Mouse (Mus musculus): ENCODE measurements around the gene Dlx4.

Gene Dlx4

DNA sequence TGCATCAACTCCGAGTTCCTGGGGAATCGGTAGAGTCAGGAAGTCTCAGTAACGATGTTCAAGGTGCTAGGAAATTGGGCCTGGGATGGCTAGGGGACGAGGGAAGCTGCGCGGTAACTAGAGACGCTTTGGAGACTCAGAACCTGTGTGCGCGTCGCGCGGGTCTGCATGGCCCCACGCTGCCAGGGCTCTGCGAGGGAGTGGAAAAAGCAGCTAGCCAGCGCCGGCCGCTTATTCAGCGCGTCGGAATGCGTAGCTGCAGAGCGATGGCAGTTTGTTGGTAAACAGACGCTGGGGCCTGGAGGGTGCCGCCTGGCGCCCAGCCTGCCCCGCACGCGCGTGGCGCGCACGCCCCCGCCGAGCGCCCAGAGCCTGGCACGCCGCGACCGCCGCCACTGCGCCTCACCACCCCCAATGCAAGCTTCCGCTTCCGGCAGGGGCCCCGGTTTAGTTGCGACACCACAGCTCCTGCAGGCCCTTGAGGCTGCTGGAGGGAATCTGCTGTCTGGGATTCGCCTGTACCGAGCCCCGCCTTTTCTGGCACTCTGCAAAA is at the start of gene Dlx4:
Gene Dlx4, minus strand, starts transcription at position 413 of the 553 bp plus-strand sequence.
- peak; percentile 69 for DNase-seq (ENCODE audit: low read depth)

DNA sequence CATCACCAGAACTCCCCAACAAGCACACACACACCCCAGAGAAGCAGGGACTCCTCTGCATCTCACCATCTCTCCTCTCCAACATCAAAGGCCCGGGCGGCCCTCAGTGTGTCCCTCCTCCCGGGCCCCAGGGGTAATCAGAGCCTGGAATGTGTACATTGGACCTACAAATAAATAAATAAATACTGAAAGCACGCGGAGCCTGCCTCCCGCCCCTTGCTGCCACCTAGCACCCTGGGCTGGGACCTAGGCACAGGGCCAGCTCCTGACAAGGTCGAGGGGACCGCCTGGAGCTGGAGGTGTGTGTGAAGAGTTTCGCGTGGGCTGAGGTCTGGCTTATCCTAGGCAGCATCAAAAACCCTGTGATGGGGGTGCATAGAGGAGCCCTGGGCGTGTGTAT is 43.8 kb upstream of the Dlx4 start:
- DNase-seq (ENCODE audit: low read depth), result no peak

GRCm38 (mm10) chr11:95186826-95187225 is 40.8 kb upstream of the Dlx4 start:
- peak; percentile 10 for DNase-seq (ENCODE audit: low read depth)

DNA sequence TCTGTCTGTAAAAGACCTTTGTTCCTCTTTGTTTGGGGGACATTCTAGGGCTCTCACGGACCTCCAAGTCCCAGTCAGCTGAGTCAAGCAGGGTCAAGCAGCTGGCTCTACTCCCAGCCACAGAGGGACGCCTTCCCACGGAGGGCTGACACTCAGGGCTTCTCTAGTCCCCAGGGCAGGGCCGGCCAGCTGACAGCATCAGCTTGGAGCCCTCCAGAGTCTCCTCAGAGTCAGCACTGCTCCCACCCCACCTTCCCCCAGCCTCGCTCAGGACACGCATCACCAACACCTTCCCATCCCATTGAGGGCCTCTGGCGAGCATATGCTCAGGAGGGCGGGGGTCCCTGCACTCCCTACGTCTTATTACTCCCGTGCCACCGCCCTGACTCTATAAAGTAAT is 39.6 kb upstream of the Dlx4 start:
- DNase-seq (ENCODE audit: low read depth), result no peak

- DNase-seq (ENCODE audit: low read depth), result no peak
Observed at GRCm38 (mm10) chr11:95184561-95184960, 38.5 kb upstream of the Dlx4 start.

DNA sequence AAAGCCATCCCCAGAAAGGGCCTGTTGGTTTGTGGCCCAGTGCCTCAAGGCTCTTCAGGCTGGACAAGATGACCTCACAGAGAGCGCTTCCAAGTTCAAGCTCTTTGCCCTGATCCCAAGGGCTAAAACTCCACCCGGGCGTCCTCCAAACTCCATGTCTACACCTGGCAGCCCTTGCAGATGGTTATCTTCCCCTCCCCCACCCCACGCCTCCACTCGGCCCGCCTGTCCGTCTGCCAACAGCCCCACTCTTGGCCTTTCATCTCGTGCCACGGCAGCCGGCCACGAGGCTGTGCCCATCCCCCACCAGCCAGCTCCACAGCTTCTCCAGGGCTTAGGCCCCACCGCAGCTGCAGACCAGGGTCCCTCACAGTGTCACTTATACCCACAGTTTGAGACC is 33.2 kb upstream of the Dlx4 start:
- DNase-seq (ENCODE audit: low read depth), result no peak

- DNase-seq (ENCODE audit: low read depth), result no peak
Observed at GRCm38 (mm10) chr11:95165857-95166256, 19.8 kb upstream of the Dlx4 start.

DNA sequence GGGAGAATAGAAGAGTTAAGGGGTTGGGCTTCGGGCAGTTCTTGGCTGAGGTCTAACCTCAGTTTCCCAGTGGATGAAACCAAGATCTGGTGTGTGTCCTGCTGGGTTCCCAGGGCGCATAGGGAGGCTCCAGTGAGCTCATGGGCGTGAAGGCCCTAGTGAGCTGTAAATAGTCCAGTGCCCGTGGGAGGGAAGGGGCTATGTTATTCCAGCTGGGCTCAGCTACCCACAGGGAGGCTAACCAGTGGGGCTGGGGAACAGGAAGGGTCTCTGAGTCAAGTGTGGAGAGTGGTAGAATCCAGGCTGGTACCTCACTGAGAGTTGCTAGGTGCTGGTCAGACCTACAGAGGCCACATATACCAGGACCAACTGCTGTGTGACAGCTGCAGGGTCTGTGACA is 15.6 kb upstream of the Dlx4 start:
- DNase-seq (ENCODE audit: low read depth), result no peak

- DNase-seq (ENCODE audit: low read depth), result peak; percentile 42
Observed at GRCm38 (mm10) chr11:95160693-95161092, 14.6 kb upstream of the Dlx4 start.

DNA sequence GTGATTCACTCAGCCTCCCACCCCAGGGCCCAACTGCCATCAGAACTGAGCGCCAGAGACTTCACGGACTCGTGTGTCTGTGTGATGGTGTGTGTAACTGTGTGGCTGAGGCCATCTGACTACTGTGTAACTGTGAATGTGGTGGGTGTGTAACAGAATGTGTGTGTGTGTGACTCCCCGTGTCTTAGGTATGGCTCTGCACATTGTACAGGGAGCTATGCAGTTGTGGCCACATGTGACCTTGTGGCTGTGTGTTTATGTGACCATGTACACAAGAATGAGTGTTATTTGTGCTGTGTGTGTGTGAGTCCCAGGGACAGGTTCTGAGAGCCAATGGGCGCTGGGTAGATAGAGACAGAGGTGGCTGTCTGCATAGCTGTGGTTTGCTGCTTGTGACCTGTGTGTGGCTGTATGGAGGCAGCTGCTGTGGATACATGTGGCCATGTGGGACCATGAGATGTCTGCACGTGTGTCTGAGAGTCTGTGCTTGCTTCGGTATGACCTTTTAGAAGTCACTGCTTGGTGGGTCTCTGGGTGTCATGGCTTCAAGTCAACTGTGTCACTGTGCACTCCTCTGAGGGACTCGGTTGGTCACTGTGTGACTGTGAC is 13.8 kb upstream of the Dlx4 start:
- DNase-seq (ENCODE audit: low read depth), result no peak

DNA sequence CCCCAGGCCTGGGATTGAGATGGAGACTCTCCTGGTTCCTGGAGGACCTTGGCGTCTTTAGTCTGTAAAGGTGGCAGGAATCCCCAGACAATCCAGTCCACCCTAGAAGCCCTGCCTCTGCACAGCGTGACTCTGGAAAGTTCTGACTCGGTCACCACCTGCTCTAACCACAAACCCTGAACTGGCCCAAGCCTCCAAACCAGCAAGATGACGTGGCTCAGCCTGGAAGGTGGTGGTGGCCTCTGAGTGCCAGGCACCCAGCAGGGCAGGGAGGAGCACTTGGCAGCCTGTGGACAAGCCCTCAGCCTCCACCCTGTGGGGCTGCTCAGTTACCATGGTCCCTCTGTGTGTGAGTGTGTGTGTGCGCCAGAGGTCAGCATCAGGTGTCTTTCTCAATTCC is 11.8 kb upstream of the Dlx4 start:
- DNase-seq (ENCODE audit: low read depth), result peak; percentile 31

DNA sequence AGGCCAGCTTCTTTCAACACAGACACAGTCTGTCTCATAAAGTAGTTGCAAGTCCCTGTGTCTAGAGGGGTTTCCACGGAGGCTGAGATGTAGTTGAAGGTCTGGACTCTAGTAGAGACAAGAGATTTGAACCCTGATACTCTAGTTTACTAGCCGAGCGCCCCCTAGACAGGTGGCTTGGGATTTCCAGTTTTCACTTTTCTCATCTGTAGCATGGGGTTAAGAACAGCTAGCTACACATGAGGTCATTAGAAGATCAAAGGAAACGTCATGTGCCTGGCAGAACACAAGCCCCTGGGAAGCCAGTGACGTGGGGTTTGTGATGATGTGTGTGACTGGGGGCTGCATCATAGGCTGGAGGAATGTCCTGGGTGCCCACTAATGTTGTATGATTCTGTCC is 11.3 kb upstream of the Dlx4 start:
- no peak for DNase-seq (ENCODE audit: low read depth)

DNA sequence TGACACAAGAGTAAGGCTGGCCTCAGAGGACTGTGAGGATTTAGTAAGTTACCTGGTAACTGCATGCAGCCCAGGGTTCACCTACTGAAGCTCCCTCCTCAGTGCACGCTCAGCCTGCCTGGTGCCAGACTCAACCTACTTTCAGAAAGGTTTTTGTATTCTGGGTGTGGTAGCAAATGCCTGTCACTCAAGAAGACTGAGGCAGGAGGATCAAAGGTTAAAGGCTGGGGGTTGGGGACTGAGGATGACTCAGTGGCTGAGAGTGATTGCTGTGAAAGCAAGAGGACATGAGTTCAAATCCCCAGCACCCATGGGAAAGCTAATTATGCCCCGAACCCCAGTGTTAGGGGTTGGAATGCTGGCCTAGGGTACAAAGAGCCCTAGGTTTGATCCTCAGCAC is 9.4 kb upstream of the Dlx4 start:
- DNase-seq (ENCODE audit: low read depth), result no peak

GRCm38 (mm10) chr11:95153681-95154080 is 7.6 kb upstream of the Dlx4 start:
- DNase-seq (ENCODE audit: low read depth), result peak; percentile 67

DNA sequence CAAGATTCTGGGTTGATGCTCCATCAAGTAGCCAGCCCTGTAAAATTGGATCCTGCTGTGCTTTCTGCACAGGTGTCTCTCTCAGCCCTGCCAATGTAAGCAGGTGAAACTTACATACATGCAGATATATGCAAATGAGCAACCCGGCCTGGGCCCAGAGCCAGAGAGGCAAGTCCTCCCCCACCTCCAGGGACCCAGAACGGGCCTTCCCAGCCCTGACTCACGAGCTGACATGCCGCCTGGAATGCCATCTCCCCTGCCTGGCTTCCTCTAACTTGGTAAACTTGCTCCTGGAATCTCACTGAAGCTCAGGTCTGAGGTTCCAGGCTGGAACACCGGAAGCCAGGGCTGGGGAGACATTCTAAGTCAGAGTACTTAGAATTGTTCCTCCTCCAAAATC is 7.1 kb upstream of the Dlx4 start:
- DNase-seq (ENCODE audit: low read depth), result peak; percentile 58

DNA sequence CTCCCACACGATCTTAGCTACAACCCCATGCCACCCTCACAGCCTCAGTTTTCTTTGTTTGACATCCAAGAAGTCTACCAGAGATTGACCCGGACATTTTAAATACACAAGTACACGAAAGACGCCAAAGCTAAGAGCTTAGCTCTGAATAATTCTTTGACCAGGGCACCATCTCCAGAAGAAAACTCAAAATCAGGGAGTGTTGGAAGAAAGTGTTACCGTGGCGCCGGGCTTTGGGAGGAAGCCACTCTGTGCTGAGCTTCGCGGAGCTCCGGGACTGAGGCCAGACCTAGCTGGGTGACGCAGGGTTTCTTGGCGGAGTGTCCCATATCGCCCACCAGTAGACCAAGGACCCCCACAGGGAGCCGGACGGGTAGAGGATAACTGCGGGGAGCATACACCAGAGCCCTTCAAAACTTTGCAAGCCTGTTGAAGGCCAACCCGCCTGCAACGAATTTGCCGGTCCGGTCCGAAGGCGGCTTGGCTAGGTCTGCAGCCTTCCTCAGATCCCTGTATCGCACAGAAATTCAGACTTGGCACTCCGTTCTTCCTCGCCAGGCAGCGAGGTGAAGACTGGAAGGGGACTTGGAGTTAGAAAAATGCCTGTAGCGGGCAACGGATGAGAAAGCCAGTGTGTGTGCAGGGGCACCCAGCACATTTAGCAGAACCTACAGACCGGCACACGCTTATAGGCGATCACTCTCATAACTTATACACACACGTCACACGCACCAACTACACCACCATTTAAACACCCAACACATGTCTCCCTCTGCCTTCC is 4.4 kb upstream of the Dlx4 start:
- no peak for DNase-seq (ENCODE audit: low read depth)

DNA sequence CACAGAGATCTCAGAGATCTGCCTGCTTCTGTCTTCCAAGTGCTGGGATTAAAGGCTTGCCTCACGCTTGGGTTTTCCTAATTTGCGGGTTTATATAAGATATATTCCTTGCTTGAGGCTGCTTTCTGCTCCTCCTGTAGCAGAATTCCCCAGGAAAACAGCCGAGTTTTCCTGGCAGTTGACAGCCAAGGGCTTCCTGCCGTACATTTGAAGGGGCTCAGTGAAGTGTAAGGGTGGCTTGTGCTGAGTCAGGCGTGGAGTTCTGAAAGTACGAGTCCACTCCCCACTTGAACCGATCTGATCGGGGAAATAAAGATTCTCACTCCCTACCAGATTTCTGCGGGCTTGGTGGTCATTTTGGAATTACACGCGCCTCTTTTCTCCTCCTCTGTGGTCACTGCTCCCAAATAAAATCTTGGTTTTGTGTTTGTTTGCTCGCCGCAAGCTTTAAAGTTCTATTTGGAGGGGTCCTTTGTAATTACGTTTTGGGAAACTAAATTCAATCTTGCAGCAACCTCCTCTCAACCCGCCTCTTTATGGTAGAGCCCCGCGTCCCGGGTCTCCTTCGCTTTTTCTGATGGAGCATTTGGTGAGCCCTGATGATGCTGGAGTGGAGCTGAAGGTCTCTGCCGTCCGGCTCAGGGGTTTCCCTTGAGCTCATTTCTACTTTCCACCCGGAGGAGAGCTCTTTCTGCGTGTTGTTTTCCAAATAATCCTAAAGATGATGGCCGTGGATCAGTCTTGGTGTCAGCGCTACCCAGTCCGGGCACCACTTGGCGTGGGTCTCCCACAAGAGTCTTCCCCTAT is 3.6 kb upstream of the Dlx4 start:
- no peak for DNase-seq (ENCODE audit: low read depth)

DNA sequence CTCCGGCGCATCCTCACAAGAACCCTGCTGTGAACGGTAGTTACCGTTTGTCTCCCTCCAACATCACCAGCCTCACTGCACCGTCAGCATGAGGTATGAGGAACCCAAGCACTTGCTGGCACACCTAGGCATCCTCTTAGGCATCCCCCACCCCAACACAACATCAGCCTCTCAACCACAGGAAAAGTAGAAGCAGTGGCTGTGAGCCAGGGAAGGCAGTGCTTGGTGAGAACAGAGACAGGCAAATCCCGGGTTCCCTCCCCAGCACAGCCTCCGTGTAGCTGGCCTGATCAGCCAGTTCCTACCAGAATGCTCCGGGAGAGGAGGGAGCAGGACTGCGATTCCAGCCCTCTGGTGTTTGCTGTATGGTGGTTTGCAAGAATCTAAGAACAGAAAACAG is 2.7 kb upstream of the Dlx4 start:
- DNase-seq (ENCODE audit: low read depth), result no peak

- DNase-seq (ENCODE audit: low read depth), result no peak
Observed at GRCm38 (mm10) chr11:95144946-95145483, 1.0 kb downstream of the Dlx4 start.

- DNase-seq (ENCODE audit: low read depth), result no peak
Observed at GRCm38 (mm10) chr11:95144091-95144945, 1.7 kb downstream of the Dlx4 start.

- no peak for DNase-seq (ENCODE audit: low read depth)
Observed at GRCm38 (mm10) chr11:95143663-95144062, 2.4 kb downstream of the Dlx4 start.
